Mouse (Mus musculus) heart, embryonic 11.5 days (tissue): ENCODE measurements at regions not wholly inside any gene's neighbourhood (a gene's known extent, or its start where the extent isn't known, plus 50 kb on each side); places are given as distances from the start of the nearest gene placed in this dataset.
A peak's percentile ranks its signal among the peaks of the same experiment; 100 is the strongest.
"Not testable (repeated sequence)": the region's sequence is repeated elsewhere in the genome, so short reads cannot be mapped to it uniquely, and the experiment has no call there.

ENCODE experiments used
- ATAC-seq: fragments of 200-750 bp; cut with Nextera tagmentation; replicated peaks from 2 replicates; pipeline ENCODE4 v1.8.0; 2017; ENCODE audit warnings: moderate library complexity; ENCODE audit not compliant: insufficient number of reproducible peaks, low FRiP score, low TSS enrichment
- H3K27ac ChIP-seq: fragments of 300-500 bp; sonication (generic); 2 replicates; pipeline ENCODE4 v1.5.1; 2014; ENCODE audit warnings: mild to moderate bottlenecking, low read depth, low read length
- H3K27me3 ChIP-seq: fragments of 300-500 bp; sonication (generic); 2 replicates; pipeline ENCODE4 v1.6.1; 2014; ENCODE audit warnings: mild to moderate bottlenecking, low read length, mixed read lengths; ENCODE audit not compliant: control insufficient read depth, insufficient read depth
- H3K36me3 ChIP-seq: fragments of 300-500 bp; sonication (generic); 2 replicates; pipeline ENCODE4 v1.6.1; 2014; ENCODE audit warnings: mild to moderate bottlenecking, low read length, moderate library complexity, mixed read lengths; ENCODE audit not compliant: control insufficient read depth, insufficient read depth
- H3K4me1 ChIP-seq: fragments of 300-500 bp; sonication (generic); 2 replicates; pipeline ENCODE4 v1.6.1; 2014; ENCODE audit warnings: low read length; ENCODE audit not compliant: control insufficient read depth, insufficient read depth
- H3K4me2 ChIP-seq: fragments of 300-500 bp; sonication (generic); 2 replicates; pipeline ENCODE4 v1.6.1; 2014; ENCODE audit warnings: mild to moderate bottlenecking, moderate library complexity
- H3K4me3 ChIP-seq: fragments of 300-500 bp; sonication (generic); 2 replicates; pipeline ENCODE4 v1.5.1; 2014; ENCODE audit warnings: low read depth, low read length
- H3K9ac ChIP-seq: fragments of 300-500 bp; sonication (generic); 2 replicates; pipeline ENCODE4 v1.6.1; 2014; ENCODE audit warnings: mild to moderate bottlenecking, low read depth, low read length, moderate library complexity
- H3K9me3 ChIP-seq: fragments of 300-500 bp; sonication (generic); replicated peaks from 2 replicates; pipeline ENCODE4 v1.6.1; 2016; ENCODE audit warnings: low read length; ENCODE audit not compliant: control insufficient read depth
- WGBS: fragments of 180-500 bp; shearing (Covaris S2); extraction: QIAGEN DNeasy Blood & Tissue Kit; methylation state at CpG from one replicate; pipeline ENCODE4 v1.1.7; 2014; ENCODE audit not compliant: insufficient replicate concordance; 5-methylcytosine and 5-hydroxymethylcytosine counted together

DNA sequence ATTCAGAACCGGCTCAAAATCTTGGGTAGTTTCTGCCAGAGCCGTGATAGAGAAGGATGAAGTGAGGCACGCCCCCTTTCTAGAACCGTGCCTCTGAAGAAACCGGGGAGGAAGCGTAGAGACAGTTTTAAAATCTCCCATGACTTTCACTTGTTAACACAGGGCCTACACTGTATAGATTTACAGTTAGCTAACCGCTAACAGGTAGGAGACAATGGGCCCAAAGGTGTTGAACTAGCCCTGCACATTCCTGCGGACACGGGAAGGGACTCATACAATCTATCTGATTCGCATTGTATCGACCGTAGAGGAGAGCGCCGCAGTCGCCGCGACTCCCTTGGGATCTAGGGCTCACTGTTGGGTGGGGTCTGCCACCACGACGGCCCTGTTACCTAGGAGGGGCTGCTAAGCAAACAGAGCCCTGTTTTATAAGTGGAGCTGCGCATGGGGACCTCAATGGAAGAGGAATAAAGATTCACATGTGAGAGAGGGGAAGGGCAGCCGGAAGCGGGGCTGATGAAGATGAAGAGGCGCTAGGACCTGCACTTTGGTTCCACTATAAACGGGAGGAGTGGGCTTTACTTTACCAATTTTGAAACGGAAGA is 89.1 kb downstream of the Cd24a start:
- no peak overlapping the region for H3K27ac ChIP-seq
- no peaks in the 10 kb centered on the region for H3K27me3 ChIP-seq
- H3K9ac ChIP-seq: no peak overlapping the region
- peak overlapping the region; percentile 59 for H3K4me2 ChIP-seq
- no peaks in the 10 kb centered on the region; the same call in 1 of the 2 replicates for H3K36me3 ChIP-seq
- ATAC-seq: 0 out of 2 replicates have a peak, but pooled peaks have one; percentile 33
- peak overlapping the region; percentile 16; the same call in 1 of the 2 replicates for H3K4me3 ChIP-seq
- peaks cover 12% of the 10 kb centered on the region for H3K4me1 ChIP-seq
- WGBS: 49% methylated on average over 25 of the region's 25 CpGs
- no peaks in the 10 kb centered on the region for H3K9me3 ChIP-seq

- peaks cover 12% of the 10 kb centered on the region for H3K4me1 ChIP-seq
- no peaks in the 10 kb centered on the region for H3K9me3 ChIP-seq
- H3K36me3 ChIP-seq: no peaks in the 10 kb centered on the region; the same call in 1 of the 2 replicates
- no peaks in the 10 kb centered on the region for H3K27me3 ChIP-seq
- ATAC-seq: no peak
- peak overlapping the region; percentile 59 for H3K4me2 ChIP-seq
- no peak overlapping the region for H3K9ac ChIP-seq
- WGBS: 56% methylated on average over 11 of the region's 11 CpGs
- no peak overlapping the region for H3K27ac ChIP-seq
- H3K4me3 ChIP-seq: no peak overlapping the region; the same call in 1 of the 2 replicates
Measured at GRCm38 (mm10) chr10:43667732-43668247, 89.7 kb downstream of the Cd24a start.

GRCm38 (mm10) chr10:43669471-43669870 is 91.4 kb downstream of the Cd24a start:
- ATAC-seq: no peak
- 36% methylated on average over 5 of the region's 5 CpGs for WGBS
- Histone ChIP-seq H3K4me1 (peaks cover 12% of the 10 kb centered on the region), H3K9ac (no peak overlapping the region), H3K27ac (no peak overlapping the region), H3K27me3 (no peaks in the 10 kb centered on the region), H3K9me3 (no peaks in the 10 kb centered on the region), H3K4me2 (no peak overlapping the region), H3K4me3 (no peak overlapping the region), H3K36me3 (no peaks in the 10 kb centered on the region)

GRCm38 (mm10) chr10:43670745-43671144 is 92.7 kb downstream of the Cd24a start:
- H3K9me3 ChIP-seq: no peaks in the 10 kb centered on the region
- H3K27ac ChIP-seq: no peak overlapping the region
- WGBS: 77% methylated on average over 1 of the region's 1 CpGs
- ATAC-seq: no peak
- H3K9ac ChIP-seq: no peak overlapping the region
- H3K27me3 ChIP-seq: no peaks in the 10 kb centered on the region
- H3K36me3 ChIP-seq: no peaks in the 10 kb centered on the region
- peaks cover 8% of the 10 kb centered on the region for H3K4me1 ChIP-seq
- no peak overlapping the region for H3K4me2 ChIP-seq
- H3K4me3 ChIP-seq: no peak overlapping the region

GRCm38 (mm10) chr10:43671785-43672184 is 93.7 kb downstream of the Cd24a start:
- ATAC-seq: no peak
- H3K4me1 ChIP-seq: peaks cover 4% of the 10 kb centered on the region; the same call in 1 of the 2 replicates

DNA sequence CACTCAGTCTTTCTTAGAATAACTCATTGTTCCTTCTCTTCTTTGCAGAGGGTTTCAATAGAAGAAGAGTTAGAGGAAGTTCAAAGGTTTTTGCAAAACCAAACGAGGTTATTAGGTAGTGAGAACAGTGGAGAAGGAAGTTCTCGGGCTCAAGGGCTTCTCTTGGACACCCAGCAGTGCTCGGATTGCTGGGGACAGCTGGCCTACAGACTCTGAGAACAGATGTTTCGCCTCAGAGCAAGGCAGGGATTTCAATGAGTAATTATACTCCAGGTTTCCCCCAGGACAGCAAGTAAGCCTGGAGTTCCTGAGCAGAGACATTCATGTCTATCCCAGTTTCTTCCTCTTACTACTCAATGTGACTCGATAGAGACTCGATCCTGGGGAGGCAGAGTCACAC is 94.4 kb downstream of the Cd24a start:
- H3K9me3 ChIP-seq: no peaks in the 10 kb centered on the region
- H3K36me3 ChIP-seq: no peaks in the 10 kb centered on the region
- H3K4me1 ChIP-seq: 0 out of 2 replicates have a peak, but pooled peaks cover 4% of the 10 kb centered on the region
- WGBS: 47% methylated on average over 6 of the region's 6 CpGs
- no peak overlapping the region for H3K27ac ChIP-seq
- no peak overlapping the region for H3K4me2 ChIP-seq
- H3K9ac ChIP-seq: no peak overlapping the region
- no peaks in the 10 kb centered on the region for H3K27me3 ChIP-seq
- ATAC-seq: no peak
- no peak overlapping the region for H3K4me3 ChIP-seq

More at GRCm38 (mm10) chr10:43671785-43672184, 93.7 kb downstream of the Cd24a start:
- Histone ChIP-seq H3K27ac (no peak overlapping the region), H3K4me2 (no peak overlapping the region), H3K36me3 (no peaks in the 10 kb centered on the region), H3K9ac (no peak overlapping the region), H3K9me3 (no peaks in the 10 kb centered on the region), H3K4me3 (no peak overlapping the region), H3K27me3 (no peaks in the 10 kb centered on the region)
- WGBS: 57% methylated on average over 3 of the region's 3 CpGs

DNA sequence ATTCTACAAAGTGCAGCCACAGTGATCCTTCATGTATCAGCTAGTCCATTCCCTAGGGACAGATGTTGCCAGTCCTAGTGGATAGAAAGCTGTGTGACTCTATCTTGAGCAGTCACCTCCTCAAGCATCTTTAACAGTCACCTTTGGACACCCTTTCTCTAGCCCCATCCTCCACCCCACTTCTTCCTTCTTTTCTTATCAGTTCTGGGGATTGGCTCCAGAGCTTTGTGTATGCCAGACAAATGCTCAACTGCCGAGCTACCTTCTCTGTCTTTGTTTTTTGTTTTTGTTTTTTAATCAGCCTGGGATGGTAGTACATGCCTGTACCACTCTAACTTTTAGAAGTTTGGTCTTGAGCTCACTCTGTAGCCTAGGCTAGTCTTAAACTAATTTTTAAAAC is 96.7 kb downstream of the Cd24a start:
- Histone ChIP-seq H3K36me3 (no peaks in the 10 kb centered on the region), H3K27ac (no peak overlapping the region), H3K9ac (no peak overlapping the region), H3K9me3 (no peaks in the 10 kb centered on the region), H3K4me1 (0 out of 2 replicates have a peak, but pooled peaks cover 4% of the 10 kb centered on the region), H3K27me3 (no peaks in the 10 kb centered on the region), H3K4me3 (no peak overlapping the region), H3K4me2 (no peak overlapping the region)
- WGBS: 32% methylated on average over 1 of the region's 1 CpGs
- ATAC-seq: no peak

GRCm38 (mm10) chr10:43675495-43675894 is 97.4 kb downstream of the Cd24a start:
- H3K4me3 ChIP-seq, ATAC-seq, H3K4me2 ChIP-seq, H3K27me3 ChIP-seq, H3K9ac ChIP-seq, H3K27ac ChIP-seq, H3K9me3 ChIP-seq, H3K36me3 ChIP-seq, H3K4me1 ChIP-seq: not testable (repeated sequence)
- WGBS: 74% methylated on average over 1 of the region's 1 CpGs

DNA sequence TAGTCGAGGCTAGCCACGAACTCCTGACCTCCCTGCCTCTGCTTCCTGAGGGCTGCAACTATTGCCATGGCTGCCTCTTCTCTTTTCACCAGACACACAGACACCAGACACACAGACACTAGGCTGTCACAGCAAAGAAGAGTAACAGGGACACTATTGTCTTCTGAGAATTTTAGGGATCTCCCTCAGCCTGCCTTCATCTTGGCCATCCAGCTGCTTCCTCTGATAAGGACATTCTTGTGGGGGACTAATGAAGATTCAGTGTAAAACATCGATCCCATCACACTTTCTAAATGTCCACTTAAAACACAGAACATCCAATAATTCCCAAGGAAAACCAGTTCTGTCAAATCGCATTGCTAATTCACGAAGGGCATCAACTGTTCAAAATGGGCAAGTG is 98.2 kb downstream of the Cd24a start:
- Histone ChIP-seq H3K4me2 (no peak overlapping the region), H3K27ac (no peak overlapping the region)
- no peak for ATAC-seq

More for the DNA sequence above, 98.2 kb downstream of the Cd24a start:
- no peaks in the 10 kb centered on the region for H3K36me3 ChIP-seq
- H3K4me3 ChIP-seq: no peak overlapping the region
- H3K4me1 ChIP-seq: no peaks in the 10 kb centered on the region
- 56% methylated on average over 5 of the region's 5 CpGs for WGBS
- no peak overlapping the region for H3K9ac ChIP-seq
- no peaks in the 10 kb centered on the region for H3K27me3 ChIP-seq
- no peaks in the 10 kb centered on the region for H3K9me3 ChIP-seq
